Comparison of ENCODE assay signal across 11 mouse cellular contexts in genomic region chr12:86103391-86103790, GRCm38 (mm10). TPM values are rescaled to one million over a fixed set of nuclear protein-coding genes. Genes with fewer than 3 reads are reported as not detected.
DNase-seq lines count a peak whose midpoint lies in the region; ATAC-seq lines count a peak whose summit lies in the region.
"Had no signal": no experiment of that assay in that cellular context is flagged by ENCODE, and none has a peak within 500 bp of the region (broad histone marks: within the 10 kb centered on the region; RNA-seq: fewer than 3 reads in every experiment).

No protein-coding gene starts in this region.

- peaks cover 17% of the 10 kb centered on the region for H3K36me3 ChIP-seq in heart, embryonic 13.5 days
- no peaks in the 10 kb centered on the region for H3K36me3 ChIP-seq in forebrain, embryonic 14.5 days (ENCODE audit: control insufficient read depth, insufficient read depth, low read length)
- no peaks in the 10 kb centered on the region for H3K36me3 ChIP-seq in lung, embryonic 16.5 days (ENCODE audit: control insufficient read depth, insufficient read depth, low read length)
- H3K36me3 ChIP-seq: limb, embryonic 12.5 days had no signal

- intact Hi-C loops in heart, postnatal 10 days (cut with DNase I), result no loop called here

- H3K27me3 ChIP-seq in heart, embryonic 13.5 days (replicated peaks), result no peaks in the 10 kb centered on the region
- H3K27me3 ChIP-seq in forebrain, embryonic 14.5 days (replicated peaks; ENCODE audit: control insufficient read depth, insufficient read depth, low read length), result no peaks in the 10 kb centered on the region
- no peaks in the 10 kb centered on the region for H3K27me3 ChIP-seq in lung, embryonic 16.5 days (ENCODE audit: control insufficient read depth, insufficient read depth, low read depth, low read length)
- H3K27me3 ChIP-seq: limb, embryonic 12.5 days had no signal

- H3K27ac ChIP-seq in heart, embryonic 13.5 days (replicated peaks), result peak overlapping the region; percentile 99
- H3K27ac ChIP-seq in forebrain, embryonic 14.5 days (ENCODE audit: low read depth, low read length), result peak overlapping the region; percentile 15
- H3K27ac ChIP-seq in lung, embryonic 16.5 days (ENCODE audit: low read length), result peak overlapping the region; percentile 72; the same call in 1 of the 2 replicates

- peaks cover 64% of the 10 kb centered on the region for H3K4me1 ChIP-seq in heart, embryonic 13.5 days
- peaks cover 15% of the 10 kb centered on the region for H3K4me1 ChIP-seq in forebrain, embryonic 14.5 days (ENCODE audit: control insufficient read depth, insufficient read depth, low read length)
- peaks cover 20% of the 10 kb centered on the region for H3K4me1 ChIP-seq in lung, embryonic 16.5 days (replicated peaks; ENCODE audit: control insufficient read depth, insufficient read depth, low read length)

- no peak for DNase-seq in heart, postnatal 10 days
- DNase-seq in R1 (ENCODE audit: low read depth, low spot score), result peak; percentile 29
- DNase-seq in forebrain, embryonic 14.5 days (ENCODE audit: low spot score), result peak; percentile 50
- DNase-seq in thymus, postnatal 0 days (ENCODE audit: low spot score), result no peak
- DNase-seq in thymus, postnatal 4 days, result no peak
- DNase-seq in right cerebral cortex, adult 2 months (ENCODE audit: low spot score in 2 of 2), result no peak
- DNase-seq: thymus, postnatal 14 days had no signal

- no peak for ATAC-seq in heart, embryonic 13.5 days (ENCODE audit: extremely low read depth, insufficient number of reproducible peaks, low FRiP score, low TSS enrichment)
- peak; percentile 48; the same call in 1 of the 2 replicates for ATAC-seq in forebrain, embryonic 14.5 days
- ATAC-seq in lung, embryonic 16.5 days (ENCODE audit: low read depth), result 0 out of 2 replicates have a peak, but pooled peaks have one; percentile 16

- no peak overlapping the region for H3K4me2 ChIP-seq in heart, embryonic 13.5 days
- no peak overlapping the region for H3K4me2 ChIP-seq in forebrain, embryonic 14.5 days (ENCODE audit: low read length)
- H3K4me2 ChIP-seq in lung, embryonic 16.5 days (ENCODE audit: low read depth, low read length), result no peak overlapping the region
- H3K4me2 ChIP-seq: limb, embryonic 12.5 days had no signal

- no peaks in the 10 kb centered on the region for H3K9me3 ChIP-seq in heart, embryonic 13.5 days
- H3K9me3 ChIP-seq in forebrain, embryonic 14.5 days (replicated peaks; ENCODE audit: control insufficient read depth, low read length), result no peaks in the 10 kb centered on the region
- no peaks in the 10 kb centered on the region for H3K9me3 ChIP-seq in lung, embryonic 16.5 days (ENCODE audit: control insufficient read depth, low read length)
- H3K9me3 ChIP-seq: limb, embryonic 12.5 days had no signal

- H3K9ac ChIP-seq in heart, embryonic 13.5 days, result peak overlapping the region; percentile 61
- H3K9ac ChIP-seq in forebrain, embryonic 14.5 days (ENCODE audit: low read length), result peak overlapping the region; percentile 44; the same call in 1 of the 2 replicates
- peak overlapping the region; percentile 34; the same call in 1 of the 2 replicates for H3K9ac ChIP-seq in lung, embryonic 16.5 days (ENCODE audit: low read length)
- H3K9ac ChIP-seq: limb, embryonic 12.5 days had no signal

- WGBS in heart, embryonic 13.5 days, result 52% methylated on average over 11 of the region's 11 CpGs
- WGBS in forebrain, embryonic 14.5 days, result 23% methylated on average over 11 of the region's 11 CpGs
- 37% methylated on average over 11 of the region's 11 CpGs for whole genome bisulfite sequencing in lung, embryonic 16.5 days

- no peak overlapping the region for H3K4me3 ChIP-seq in heart, embryonic 13.5 days
- H3K4me3 ChIP-seq in forebrain, embryonic 14.5 days (ENCODE audit: low read depth, low read length), result no peak overlapping the region
- no peak overlapping the region for H3K4me3 ChIP-seq in lung, embryonic 16.5 days (ENCODE audit: low read length)
- H3K4me3 ChIP-seq: limb, embryonic 12.5 days; myocyte had no signal

RNA-seq across cellular contexts. Expression of gene Ift43, which starts 21.1 kb away (rescaled TPM):
- polyA plus RNA-seq in heart, embryonic 13.5 days (2015; fragmentation: Nextera tagmentation; extraction: Ambion mirVana), result 108 and 118 TPM in 2 replicates
- total RNA-seq in heart, postnatal 10 days (2021), result 10 to 100 TPM; 30.2 to 34.0 TPM
- 73.7 and 82.0 TPM in 2 replicates for polyA plus RNA-seq in forebrain, embryonic 14.5 days (2014; fragmentation: Nextera tagmentation; extraction: Ambion mirVana)
- polyA plus RNA-seq in lung, embryonic 16.5 days (2015; fragmentation: Nextera tagmentation; extraction: Ambion mirVana), result 103 and 106 TPM in 2 replicates
- polyA plus RNA-seq in thymus, postnatal 0 days (2015; fragmentation: Nextera tagmentation; extraction: Ambion mirVana), result 13.6 and 15.6 TPM in 2 replicates

RNA-seq across cellular contexts. Expression of gene Tgfb3, which starts 24.6 kb away (rescaled TPM):
- polyA plus RNA-seq in heart, embryonic 13.5 days (2015; fragmentation: Nextera tagmentation; extraction: Ambion mirVana), result 23.7 TPM in 2 replicates
- 10 to 100 TPM; 19.8 to 20.7 TPM for total RNA-seq in heart, postnatal 10 days (2021)
- polyA plus RNA-seq in forebrain, embryonic 14.5 days (2014; fragmentation: Nextera tagmentation; extraction: Ambion mirVana), result 4.0 and 5.1 TPM in 2 replicates
- 43.2 and 50.3 TPM in 2 replicates for polyA plus RNA-seq in lung, embryonic 16.5 days (2015; fragmentation: Nextera tagmentation; extraction: Ambion mirVana)
- 2.6 and 2.9 TPM in 2 replicates for polyA plus RNA-seq in thymus, postnatal 0 days (2015; fragmentation: Nextera tagmentation; extraction: Ambion mirVana)

Comparison
In these comparisons a context has a peak if more than half of its experiments do, and no peak if none do; other contexts are left out.
1. H3K27ac ChIP-seq: peak in every context shown above with its lines; median percentile 99 in heart, embryonic 13.5 days; 72 in lung, embryonic 16.5 days; 15 in forebrain, embryonic 14.5 days.
2. DNase-seq: peak in R1 (single experiment) and forebrain, embryonic 14.5 days (single experiment); none in heart, postnatal 10 days (0 of 2), thymus, postnatal 0 days (single experiment), thymus, postnatal 4 days (single experiment) and right cerebral cortex, adult 2 months (0 of 2).
3. Peak in every context shown above with its lines, with median percentiles within 50 percentile points of each other: H3K9ac ChIP-seq.